Mouse (Mus musculus) neural tube, embryonic 13.5 days (tissue): ENCODE results near the gene 4632433K11Rik. TPM values are rescaled to one million over a fixed set of nuclear protein-coding genes. Genes with fewer than 3 reads are reported as not detected.
"Not testable (repeated sequence)": the region's sequence is repeated elsewhere in the genome, so short reads cannot be mapped to it uniquely, and the experiment has no call there.

Source experiments
- ATAC-seq: fragments of 200-750 bp; cut with Nextera tagmentation; 2 replicates; pipeline ENCODE4 v1.8.0; 2017; ENCODE audit warnings: low read depth, mild to moderate bottlenecking, moderate TSS enrichment, moderate library complexity
- H3K27ac ChIP-seq: fragments of 300-500 bp; sonication (generic); replicated peaks from 2 replicates; pipeline ENCODE4 v1.5.1; 2015; ENCODE audit warnings: moderate library complexity, mild to moderate bottlenecking, inconsistent platforms
- H3K27me3 ChIP-seq: fragments of 300-500 bp; sonication (generic); 2 replicates; pipeline ENCODE4 v1.6.1; 2015; ENCODE audit warnings: mild to moderate bottlenecking, inconsistent platforms
- H3K36me3 ChIP-seq: fragments of 300-500 bp; sonication (generic); 2 replicates; pipeline ENCODE4 v1.6.1; 2015; ENCODE audit warnings: mild to moderate bottlenecking, inconsistent platforms
- H3K4me1 ChIP-seq: fragments of 300-500 bp; sonication (generic); replicated peaks from 2 replicates; pipeline ENCODE4 v1.6.1; 2015; ENCODE audit warnings: inconsistent platforms
- H3K4me2 ChIP-seq: fragments of 300-500 bp; sonication (generic); 2 replicates; pipeline ENCODE4 v1.6.1; 2015; ENCODE audit warnings: inconsistent platforms, mild to moderate bottlenecking, moderate library complexity
- H3K4me3 ChIP-seq: fragments of 300-500 bp; sonication (generic); 2 replicates; pipeline ENCODE4 v1.5.1; 2015; ENCODE audit warnings: mild to moderate bottlenecking, inconsistent platforms
- H3K9ac ChIP-seq: fragments of 300-500 bp; sonication (generic); 2 replicates; pipeline ENCODE4 v1.6.1; 2015; ENCODE audit warnings: moderate library complexity, mild to moderate bottlenecking, inconsistent platforms
- H3K9me3 ChIP-seq: fragments of 300-500 bp; sonication (generic); 2 replicates; pipeline ENCODE4 v1.6.1; 2016; ENCODE audit warnings: inconsistent platforms
- WGBS: fragments of 180-500 bp; shearing (Covaris S2); methylation state at CpG from one replicate; pipeline ENCODE4 v1.1.7; 2015; 5-methylcytosine and 5-hydroxymethylcytosine counted together
- polyA plus RNA-seq: library from polyadenylated mRNA; unstranded; fragments of >200 nt; fragmentation: Nextera tagmentation; extraction: Ambion mirVana; gene quantifications from 2 replicates; pipeline ENCODE4 v1.2.1, GENCODE M21; 2015

The 4632433K11Rik gene
- polyA plus RNA-seq, 1 experiment from 2014 or later, result not detected

DNA sequence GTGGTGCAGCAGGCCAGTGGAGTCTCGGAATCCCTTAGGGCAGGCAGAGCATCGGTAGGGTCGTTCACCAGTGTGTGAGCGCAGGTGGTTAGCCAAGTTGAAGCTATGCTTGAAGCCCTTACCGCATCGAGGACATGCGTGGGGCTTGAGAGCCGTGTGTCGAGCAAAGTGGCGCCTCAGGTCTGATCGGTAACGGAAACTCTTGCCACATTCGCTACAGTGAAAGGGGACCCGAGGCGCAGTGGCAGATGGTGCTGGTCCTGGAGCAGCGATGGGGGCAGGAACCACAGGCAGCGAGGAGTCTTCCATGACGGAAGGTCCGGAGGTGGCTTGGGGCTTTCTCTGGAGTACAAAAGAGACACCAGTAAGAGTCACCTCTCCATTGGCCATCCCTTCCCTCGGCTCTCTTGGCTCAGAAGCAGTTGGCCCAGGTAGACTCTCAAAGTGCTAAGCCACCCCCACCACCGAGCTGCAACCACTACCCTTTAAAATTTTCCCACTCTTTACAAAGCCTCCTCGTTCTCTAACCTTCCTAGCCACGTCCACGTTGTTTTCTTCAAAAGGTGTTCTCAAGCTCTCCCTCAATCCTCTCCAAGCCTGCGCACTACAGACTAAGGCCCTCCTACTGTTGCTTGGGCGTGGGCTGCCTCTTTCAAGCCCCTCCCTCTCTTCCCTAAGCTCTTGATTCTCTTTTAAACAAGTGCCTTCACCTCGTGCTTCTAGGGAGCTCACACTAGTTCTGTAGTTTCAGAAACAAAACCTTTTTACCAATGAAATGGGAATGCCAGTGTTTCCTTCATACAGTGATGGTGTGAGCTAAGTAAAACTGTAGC is 21.0 kb upstream of the 4632433K11Rik start:
- no peak overlapping the region for H3K9ac ChIP-seq
- H3K27ac ChIP-seq, result no peak overlapping the region
- no peaks in the 10 kb centered on the region for H3K27me3 ChIP-seq
- H3K36me3 ChIP-seq, result peaks cover 51% of the 10 kb centered on the region
- H3K4me2 ChIP-seq, result peak overlapping the region; percentile 58
- WGBS, result 92% methylated on average over 27 of the region's 27 CpGs
- H3K4me3 ChIP-seq, result peak overlapping the region; percentile 71
- H3K9me3 ChIP-seq, result no peaks in the 10 kb centered on the region
- peaks cover 11% of the 10 kb centered on the region for H3K4me1 ChIP-seq
- no peak for ATAC-seq

DNA sequence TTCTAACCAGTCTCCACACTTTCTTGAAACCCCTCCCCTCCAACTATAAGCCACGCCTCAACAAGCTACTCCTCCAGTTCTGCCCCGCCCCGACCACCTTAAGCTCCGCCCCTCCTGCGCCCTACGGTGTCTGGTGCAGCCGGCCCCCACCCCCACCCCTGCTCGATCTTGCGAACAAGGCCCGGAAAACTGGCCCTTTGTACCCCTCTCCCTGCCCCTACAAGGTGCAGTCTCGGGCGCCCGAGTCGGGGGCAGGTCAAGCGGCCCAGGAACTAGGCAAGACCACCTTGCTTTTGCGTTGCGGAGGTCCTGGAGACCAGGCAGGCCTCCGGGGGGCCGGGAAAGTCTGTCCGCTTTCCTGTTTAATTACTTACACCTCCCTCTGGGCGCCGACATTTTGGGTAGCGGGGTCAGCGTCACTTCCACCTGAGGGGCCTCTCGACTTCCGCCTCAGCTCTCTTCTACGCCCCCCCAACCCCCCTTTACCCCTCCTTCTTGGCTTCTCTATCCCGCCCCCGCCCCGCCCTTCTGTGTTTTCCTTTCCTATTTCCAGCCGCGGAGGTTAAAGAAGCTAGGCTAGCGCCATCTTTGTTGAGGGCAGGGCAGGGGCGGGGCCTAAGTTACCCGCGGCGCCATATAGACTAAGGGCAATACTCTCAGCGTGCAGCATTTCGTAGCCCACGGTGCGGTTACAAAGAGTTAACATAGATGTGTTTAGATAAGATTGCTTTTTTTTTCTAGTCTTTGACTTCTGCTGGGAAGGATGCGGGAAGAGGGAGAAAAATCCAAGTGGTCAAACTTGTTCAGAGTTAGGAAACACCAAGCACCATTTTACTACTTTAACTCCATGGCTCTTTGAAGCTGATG is 19.4 kb upstream of the 4632433K11Rik start, which contains the start of the genes Zfp524 and Fiz1:
Gene Zfp524, plus strand, starts transcription at position 165 of the 867 bp plus-strand sequence.
Gene Fiz1, minus strand, starts transcription at position 447 of the 867 bp plus-strand sequence.
- H3K4me1 ChIP-seq, result peaks cover 19% of the 10 kb centered on the region
- WGBS, result 0% methylated on average over 42 of the region's 42 CpGs
- H3K36me3 ChIP-seq, result peaks cover 35% of the 10 kb centered on the region
- no peaks in the 10 kb centered on the region for H3K9me3 ChIP-seq
- peak within 1 kb of the TSS; percentile 58 for H3K4me2 ChIP-seq
- H3K27ac ChIP-seq, result peak within 1 kb of the TSS; percentile 97
- peak within 1 kb of the TSS; percentile 71 for H3K4me3 ChIP-seq
- H3K27me3 ChIP-seq, result no peaks in the 10 kb centered on the region
- H3K9ac ChIP-seq, result peak within 1 kb of the TSS; percentile 83
- peak; percentile 85 for ATAC-seq

- under 1% methylated on average over 60 of the region's 76 CpGs for WGBS
- no peaks in the 10 kb centered on the region for H3K9me3 ChIP-seq
- ATAC-seq, result peak; percentile 74
- peak within 1 kb of the TSS; percentile 83 for H3K9ac ChIP-seq
- peak within 1 kb of the TSS; percentile 97 for H3K27ac ChIP-seq
- no peaks in the 10 kb centered on the region for H3K27me3 ChIP-seq
- H3K4me3 ChIP-seq, result peak within 1 kb of the TSS; percentile 71
- H3K4me2 ChIP-seq, result peak within 1 kb of the TSS; percentile 58
- peaks cover 22% of the 10 kb centered on the region for H3K4me1 ChIP-seq
- H3K36me3 ChIP-seq, result peaks cover 27% of the 10 kb centered on the region
These were observed 18.6 kb upstream of the 4632433K11Rik start, which contains the start of gene Gm44973 for GRCm38 (mm10) chr7:5015118-5016001. Gene Gm44973, plus strand, starts transcription at chr7:5015496.

- Histone ChIP-seq H3K4me1 (peaks cover 24% of the 10 kb centered on the region), H3K36me3 (peaks cover 20% of the 10 kb centered on the region), H3K27ac (peak overlapping the region; percentile 97), H3K4me2 (peak overlapping the region; percentile 58), H3K9ac (peak overlapping the region; percentile 83), H3K27me3 (no peaks in the 10 kb centered on the region), H3K9me3 (no peaks in the 10 kb centered on the region), H3K4me3 (peak overlapping the region; percentile 71)
- 61% methylated on average over 3 of the region's 3 CpGs for WGBS
- ATAC-seq, result no peak
These were observed 17.9 kb upstream of the 4632433K11Rik start for GRCm38 (mm10) chr7:5016057-5016456.

- Histone ChIP-seq H3K4me2 (no peak overlapping the region), H3K27ac (no peak overlapping the region), H3K4me1 (peaks cover 33% of the 10 kb centered on the region), H3K9me3 (no peaks in the 10 kb centered on the region), H3K36me3 (peaks cover 14% of the 10 kb centered on the region), H3K4me3 (no peak overlapping the region), H3K27me3 (no peaks in the 10 kb centered on the region), H3K9ac (no peak overlapping the region)
- WGBS, result 94% methylated on average over 2 of the region's 2 CpGs
- ATAC-seq, result no peak
These were observed 17.0 kb upstream of the 4632433K11Rik start for GRCm38 (mm10) chr7:5016920-5017319.

GRCm38 (mm10) chr7:5017352-5017751 is 16.6 kb upstream of the 4632433K11Rik start:
- no peak overlapping the region for H3K27ac ChIP-seq
- no peak overlapping the region for H3K9ac ChIP-seq
- H3K9me3 ChIP-seq, result no peaks in the 10 kb centered on the region
- H3K4me1 ChIP-seq, result peaks cover 34% of the 10 kb centered on the region
- H3K27me3 ChIP-seq, result no peaks in the 10 kb centered on the region
- H3K4me2 ChIP-seq, result no peak overlapping the region
- no peak for ATAC-seq
- peaks cover 14% of the 10 kb centered on the region for H3K36me3 ChIP-seq
- no peak overlapping the region for H3K4me3 ChIP-seq
- 92% methylated on average over 16 of the region's 16 CpGs for WGBS

GRCm38 (mm10) chr7:5017931-5018330 is 16.0 kb upstream of the 4632433K11Rik start:
- WGBS, result 97% methylated on average over 21 of the region's 21 CpGs
- Histone ChIP-seq H3K4me1 (peaks cover 34% of the 10 kb centered on the region), H3K4me2 (no peak overlapping the region), H3K9me3 (no peaks in the 10 kb centered on the region), H3K27ac (no peak overlapping the region), H3K36me3 (peaks cover 14% of the 10 kb centered on the region), H3K9ac (no peak overlapping the region), H3K4me3 (no peak overlapping the region), H3K27me3 (no peaks in the 10 kb centered on the region)
- ATAC-seq, result no peak

GRCm38 (mm10) chr7:5019576-5019975 is 14.3 kb upstream of the 4632433K11Rik start:
- peaks cover 29% of the 10 kb centered on the region for H3K36me3 ChIP-seq
- H3K9ac ChIP-seq, result peak overlapping the region; percentile 80; the same call in 1 of the 2 replicates
- H3K4me2 ChIP-seq, result peak overlapping the region; percentile 84
- H3K27ac ChIP-seq, result peak overlapping the region; percentile 93
- H3K4me3 ChIP-seq, result peak overlapping the region; percentile 60
- not testable (repeated sequence) for H3K9me3 ChIP-seq, ATAC-seq, H3K27me3 ChIP-seq
- H3K4me1 ChIP-seq, result peaks cover 29% of the 10 kb centered on the region
- 26% methylated on average over 8 of the region's 8 CpGs for WGBS

- H3K9me3 ChIP-seq, result no peaks in the 10 kb centered on the region
- under 1% methylated on average over 47 of the region's 49 CpGs for WGBS
- H3K36me3 ChIP-seq, result peaks cover 34% of the 10 kb centered on the region
- ATAC-seq, result peak; percentile 91
- H3K4me3 ChIP-seq, result peak within 1 kb of the TSS; percentile 60
- peak within 1 kb of the TSS; percentile 84 for H3K4me2 ChIP-seq
- H3K9ac ChIP-seq, result peak within 1 kb of the TSS; percentile 80
- no peaks in the 10 kb centered on the region for H3K27me3 ChIP-seq
- H3K4me1 ChIP-seq, result peaks cover 29% of the 10 kb centered on the region
- peak within 1 kb of the TSS; percentile 93 for H3K27ac ChIP-seq
These were observed 13.8 kb upstream of the 4632433K11Rik start, which contains the start of the genes Zfp865 and Ccdc106 for GRCm38 (mm10) chr7:5020000-5020681. Gene Zfp865, plus strand, starts transcription at chr7:5020376. Gene Ccdc106, plus strand, starts transcription at chr7:5020553.

DNA sequence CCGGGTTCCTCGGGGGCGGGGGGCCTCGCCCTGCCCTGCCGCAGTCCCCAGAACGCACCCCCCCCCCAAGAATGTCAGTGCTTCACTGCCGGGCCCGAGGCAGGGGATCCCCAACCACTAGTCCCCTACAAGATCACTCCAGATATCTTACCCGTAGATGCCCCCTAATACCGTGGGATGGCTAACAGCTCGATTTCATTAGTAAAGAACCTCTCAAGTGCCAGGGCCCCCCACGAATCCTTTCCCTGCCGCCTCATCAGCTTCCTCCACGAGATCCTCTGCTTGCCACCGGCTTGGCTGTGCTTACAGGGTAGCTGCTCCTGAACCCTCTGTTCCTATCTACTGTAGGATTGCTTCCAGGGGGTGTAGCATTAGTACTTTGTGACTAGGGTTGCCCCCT is 13.2 kb upstream of the 4632433K11Rik start:
- 0% methylated on average over 15 of the region's 15 CpGs for WGBS

More for the DNA sequence above, 13.2 kb upstream of the 4632433K11Rik start:
- ATAC-seq, result peak; percentile 38
- Histone ChIP-seq H3K36me3 (peaks cover 39% of the 10 kb centered on the region), H3K9ac (peak overlapping the region; percentile 80), H3K27ac (peak overlapping the region; percentile 93), H3K4me2 (peak overlapping the region; percentile 84), H3K4me3 (peak overlapping the region; percentile 60), H3K4me1 (peaks cover 29% of the 10 kb centered on the region), H3K27me3 (no peaks in the 10 kb centered on the region), H3K9me3 (no peaks in the 10 kb centered on the region)
